Mouse (Mus musculus): Measurements from ENCODE around the gene Rnase2a. TPM values are rescaled to one million over a fixed set of nuclear protein-coding genes. Genes with fewer than 3 reads are reported as not detected.

The Rnase2a gene
- polyA plus RNA-seq (2012; fragmentation: generic; extraction: Trizol), result not detected

DNA sequence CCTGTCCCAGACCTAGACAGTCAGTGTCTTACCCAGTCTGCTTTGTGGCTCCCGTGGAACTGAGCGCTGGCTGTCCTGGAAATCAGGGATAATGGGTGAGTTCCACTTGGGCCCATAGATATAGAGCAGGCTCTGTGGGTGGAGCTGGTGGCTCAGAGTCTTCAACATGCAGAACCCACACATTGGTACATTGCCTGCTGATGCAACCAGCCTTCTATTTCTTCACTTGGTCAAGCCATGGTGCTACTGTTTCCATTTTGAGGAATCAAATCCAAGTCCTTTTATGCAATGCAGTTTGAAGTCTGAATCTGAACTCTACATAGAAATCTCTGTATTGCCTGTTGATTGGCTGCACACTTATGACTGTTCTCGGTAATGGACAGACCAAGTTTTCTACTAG lies at the start of gene Rnase2a:
Rnase2a (minus strand) TSS at position 72 of the 400 bp plus-strand sequence.

Other genes starting within 250 kb of the Rnase2a start
- 1 to 10 TPM in 1 of 2 experiments, under 1 TPM in 1; 0.11 to 4.8 TPM for gene Rnase10, start 248.4 kb downstream of the Rnase2a start, polyA plus RNA-seq (2012; fragmentation: generic; extraction: Trizol)
- gene Rnase9, start 214.2 kb downstream of the Rnase2a start, polyA plus RNA-seq (2012; fragmentation: generic; extraction: Trizol), result not detected
- gene Rnase11, start 205.9 kb downstream of the Rnase2a start, polyA plus RNA-seq (2012; fragmentation: generic; extraction: Trizol), result not detected
- not detected for gene Rnase12, start 198.5 kb downstream of the Rnase2a start, polyA plus RNA-seq (2012; fragmentation: generic; extraction: Trizol)
- gene Olfr750, start 181.7 kb downstream of the Rnase2a start, polyA plus RNA-seq (2012; fragmentation: generic; extraction: Trizol), result not detected
- 10 to 100 TPM in 1 of 2 experiments, under 1 TPM in 1; 0.44 to 20.1 TPM for gene Rnase4, start 165.0 kb downstream of the Rnase2a start, polyA plus RNA-seq (2012; fragmentation: generic; extraction: Trizol)
- 1 to 10 TPM in 1 of 2 experiments, under 1 TPM in 1; 0.88 to 1.8 TPM for gene Ang, start 165.0 kb downstream of the Rnase2a start, polyA plus RNA-seq (2012; fragmentation: generic; extraction: Trizol)
- gene Eddm3b, start 141.7 kb downstream of the Rnase2a start, polyA plus RNA-seq (2012; fragmentation: generic; extraction: Trizol), result not detected
- gene Rnase6, start 132.2 kb downstream of the Rnase2a start, polyA plus RNA-seq (2012; fragmentation: generic; extraction: Trizol), result under 1 TPM in 1 of 2 experiments, not detected in 1; 0.04 TPM
- under 1 TPM in 1 of 2 experiments, not detected in 1; 0.06 TPM for gene Rnase1, start 109.3 kb downstream of the Rnase2a start, polyA plus RNA-seq (2012; fragmentation: generic; extraction: Trizol)
- not detected for gene Rnase2b, start 93.9 kb downstream of the Rnase2a start, polyA plus RNA-seq (2012; fragmentation: generic; extraction: Trizol)
- gene Ang2, start 57.0 kb downstream of the Rnase2a start, polyA plus RNA-seq (2012; fragmentation: generic; extraction: Trizol), result under 1 TPM; 0.44 to 0.73 TPM
- not detected for gene Ear14, start 52.7 kb downstream of the Rnase2a start, polyA plus RNA-seq (2012; fragmentation: generic; extraction: Trizol)
- gene Gm7247, start 105.6 kb upstream of the Rnase2a start, polyA plus RNA-seq (2012; fragmentation: generic; extraction: Trizol), result not detected
- gene Vmn2r88, start 154.7 kb upstream of the Rnase2a start, polyA plus RNA-seq (2012; fragmentation: generic; extraction: Trizol), result not detected
- gene Vmn2r89, start 195.7 kb upstream of the Rnase2a start, polyA plus RNA-seq (2012; fragmentation: generic; extraction: Trizol), result not detected